Mouse (Mus musculus): ENCODE data around the gene Arpc3.

The Arpc3 gene

GRCm38 (mm10) chr5:122391786-122392180 lies at the start of gene Arpc3:
Arpc3 (plus strand) TSS chr5:122391878.
- DNase-seq (ENCODE audit: low spot score in 2 of 2) = peak; percentile 93 to 98

GRCm38 (mm10) chr5:122342874-122343273 lies 48.8 kb upstream of the Arpc3 start:
- DNase-seq (ENCODE audit: low spot score in 2 of 2) = no peak

DNA sequence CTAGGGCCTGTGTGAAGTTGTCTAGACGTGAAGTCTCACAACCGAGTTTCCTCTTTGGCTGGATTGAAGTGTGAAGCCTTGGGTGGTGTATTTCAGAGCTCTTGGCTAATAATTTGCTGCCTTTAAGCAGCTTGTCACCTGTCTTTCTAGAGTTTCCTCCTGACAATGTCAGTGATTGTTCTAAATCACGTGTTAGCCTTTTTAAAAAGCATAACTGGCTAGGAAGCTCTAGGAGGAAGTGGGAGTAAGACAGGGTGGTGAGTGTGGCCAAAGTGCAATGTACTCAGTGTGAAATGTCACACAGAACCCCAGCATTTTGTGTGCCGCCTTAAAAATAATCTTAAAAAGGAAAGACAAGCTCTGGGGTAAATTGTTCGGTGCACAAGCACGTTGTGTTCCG lies 47.9 kb upstream of the Arpc3 start:
- DNase-seq (ENCODE audit: low spot score in 2 of 2) = no peak

GRCm38 (mm10) chr5:122344260-122344659 lies 47.4 kb upstream of the Arpc3 start:
- DNase-seq (ENCODE audit: low spot score in 2 of 2) = peak; percentile 76 to 92

DNA sequence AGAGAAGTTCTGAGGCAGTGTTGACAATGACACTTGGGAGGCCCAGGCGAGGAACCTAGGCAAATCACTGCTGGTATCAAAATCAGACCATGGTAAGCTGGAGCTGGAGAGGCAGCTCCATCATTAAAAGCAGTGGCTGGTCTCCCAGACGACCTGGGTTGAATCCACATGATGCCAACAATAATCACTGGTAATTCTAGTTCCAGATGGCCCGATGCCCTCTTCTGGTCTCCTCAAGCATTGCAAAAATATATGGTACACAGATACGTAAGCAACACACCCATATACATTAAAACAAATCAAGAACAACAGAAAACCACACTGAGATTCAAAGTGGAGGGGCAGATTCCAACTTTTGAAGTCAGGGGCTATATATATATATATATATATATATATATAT lies 45.9 kb upstream of the Arpc3 start:
- DNase-seq (ENCODE audit: low spot score in 2 of 2) = no peak

GRCm38 (mm10) chr5:122353807-122354491 lies 37.7 kb upstream of the Arpc3 start, which contains the start of the genes Rad9b and Vps29:
Rad9b (minus strand) TSS chr5:122354233.
Vps29 (plus strand) TSS chr5:122354369.
- DNase-seq (ENCODE audit: low spot score in 2 of 2) = peak; percentile 98 to 100

GRCm38 (mm10) chr5:122354492-122355067 lies 37.1 kb upstream of the Arpc3 start:
- DNase-seq (ENCODE audit: low spot score in 2 of 2) = no peak

- DNase-seq (ENCODE audit: low spot score in 2 of 2) = no peak
These were observed 20.0 kb upstream of the Arpc3 start, which contains the start of gene Gpn3 for GRCm38 (mm10) chr5:122371591-122372191. Gpn3 (plus strand) TSS chr5:122371876.

DNA sequence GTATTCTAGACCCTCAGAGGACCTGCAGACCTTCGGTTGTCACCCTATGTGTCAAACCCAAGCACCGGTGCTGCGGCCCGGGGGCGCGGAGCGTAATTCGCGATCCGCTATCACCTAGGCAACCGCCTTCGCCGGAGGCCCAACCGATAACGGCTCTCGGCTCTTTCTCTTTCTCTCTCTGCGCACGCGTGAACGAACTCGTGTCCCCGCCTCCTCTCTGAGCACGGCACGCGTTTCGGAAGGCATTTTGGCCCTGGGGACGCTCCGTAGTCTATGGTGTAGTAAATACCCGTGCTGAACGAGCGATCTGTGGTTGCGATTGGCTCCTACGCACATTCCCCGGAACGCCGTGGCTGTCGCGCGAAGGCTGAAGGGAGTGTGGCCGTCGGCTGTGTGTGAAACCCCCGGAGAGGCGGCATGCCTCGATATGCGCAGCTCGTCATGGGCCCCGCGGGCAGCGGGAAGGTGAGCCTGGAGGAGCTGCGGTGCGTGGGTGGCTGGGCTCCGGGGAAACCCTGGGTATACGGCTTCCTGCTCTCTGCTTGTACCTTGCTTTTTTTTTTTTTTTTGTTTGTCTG lies 19.4 kb upstream of the Arpc3 start, which contains the start of gene Fam216a:
Gene Fam216a, minus strand, starts transcription at position 173 of the 578 bp plus-strand sequence.
- peak; percentile 99 for DNase-seq (ENCODE audit: low spot score in 2 of 2)

DNA sequence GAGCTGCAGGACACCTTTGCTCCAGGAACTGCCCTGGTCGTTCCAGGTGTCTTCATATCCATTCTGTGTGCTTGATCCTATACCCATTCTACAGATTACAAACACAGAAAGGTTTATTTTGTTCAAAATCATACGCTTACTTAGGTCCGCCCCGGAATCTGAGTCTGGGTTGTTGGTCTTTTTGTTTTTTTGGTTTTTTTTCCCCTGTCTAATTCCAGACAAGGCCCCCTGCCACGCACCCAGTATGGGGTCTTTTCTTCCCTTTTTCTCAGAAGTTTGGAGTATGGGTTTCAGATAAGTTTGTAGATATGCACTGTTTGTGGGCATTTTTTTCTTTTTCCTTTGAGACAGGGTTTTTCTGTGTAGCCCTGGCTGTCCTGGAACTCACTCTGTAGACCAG lies 18.8 kb upstream of the Arpc3 start:
- no peak for DNase-seq (ENCODE audit: low spot score in 2 of 2)

- no peak for DNase-seq (ENCODE audit: low spot score in 2 of 2)
These were observed 14.4 kb upstream of the Arpc3 start for GRCm38 (mm10) chr5:122377101-122377833.

GRCm38 (mm10) chr5:122378171-122378570 lies 13.5 kb upstream of the Arpc3 start:
- DNase-seq (ENCODE audit: low spot score in 2 of 2) = no peak

- DNase-seq (ENCODE audit: low spot score in 2 of 2) = peak; percentile 74 to 88
These were observed 12.1 kb upstream of the Arpc3 start for GRCm38 (mm10) chr5:122379374-122380155.

DNA sequence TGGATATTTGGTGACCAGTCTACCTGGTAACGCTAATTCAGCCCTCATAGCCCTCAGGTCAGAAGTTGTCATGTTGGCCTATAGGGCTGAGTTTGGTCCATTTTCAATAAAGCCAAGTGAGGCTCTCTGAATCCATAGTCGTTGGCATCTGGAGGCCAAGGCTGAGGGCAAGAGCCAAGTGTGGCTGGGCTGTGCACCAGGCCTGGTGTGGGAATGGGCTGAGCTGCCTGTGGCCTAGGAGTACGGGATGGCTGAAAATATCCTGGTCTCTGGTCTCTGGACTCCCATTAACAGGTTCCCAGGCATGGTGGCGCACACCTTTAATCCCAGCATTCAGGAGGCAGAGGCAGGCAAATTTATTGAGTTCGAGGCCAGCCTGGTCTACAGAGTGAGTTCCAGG lies 1.7 kb upstream of the Arpc3 start:
- DNase-seq (ENCODE audit: low spot score in 2 of 2) = no peak

- DNase-seq (ENCODE audit: low spot score in 2 of 2) = no peak
These were observed 1.0 kb upstream of the Arpc3 start for GRCm38 (mm10) chr5:122390671-122391070.

DNA sequence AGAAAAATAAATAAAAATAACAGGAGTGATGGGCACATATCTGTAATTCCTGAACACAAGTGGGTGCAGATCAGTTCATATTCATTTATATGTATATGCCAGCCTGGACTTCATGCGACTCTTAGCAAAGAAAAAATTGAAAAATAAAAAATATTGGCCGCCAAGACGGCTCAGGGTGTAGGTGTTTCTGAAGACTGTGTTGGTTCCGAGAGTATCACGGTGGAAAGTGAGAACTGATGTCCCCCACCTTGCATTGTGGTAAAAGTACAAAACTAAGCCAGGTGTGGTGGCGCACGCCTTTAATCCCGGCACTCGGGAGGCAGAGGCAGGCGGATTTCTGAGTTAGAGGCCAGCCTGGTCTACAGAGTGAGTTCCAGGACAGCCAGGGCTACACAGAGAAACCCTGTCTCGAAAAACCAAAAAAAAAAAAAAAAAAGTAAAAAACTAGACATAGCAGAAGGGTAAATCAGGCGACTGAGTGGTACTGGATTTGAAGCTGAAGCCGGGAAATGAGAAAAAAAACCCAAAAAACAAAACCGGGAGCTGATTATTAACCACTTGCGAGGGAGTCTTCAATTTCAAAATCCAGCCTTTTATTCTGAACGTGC lies 396 bp upstream of the Arpc3 start:
- no peak for DNase-seq (ENCODE audit: low spot score in 2 of 2)

DNA sequence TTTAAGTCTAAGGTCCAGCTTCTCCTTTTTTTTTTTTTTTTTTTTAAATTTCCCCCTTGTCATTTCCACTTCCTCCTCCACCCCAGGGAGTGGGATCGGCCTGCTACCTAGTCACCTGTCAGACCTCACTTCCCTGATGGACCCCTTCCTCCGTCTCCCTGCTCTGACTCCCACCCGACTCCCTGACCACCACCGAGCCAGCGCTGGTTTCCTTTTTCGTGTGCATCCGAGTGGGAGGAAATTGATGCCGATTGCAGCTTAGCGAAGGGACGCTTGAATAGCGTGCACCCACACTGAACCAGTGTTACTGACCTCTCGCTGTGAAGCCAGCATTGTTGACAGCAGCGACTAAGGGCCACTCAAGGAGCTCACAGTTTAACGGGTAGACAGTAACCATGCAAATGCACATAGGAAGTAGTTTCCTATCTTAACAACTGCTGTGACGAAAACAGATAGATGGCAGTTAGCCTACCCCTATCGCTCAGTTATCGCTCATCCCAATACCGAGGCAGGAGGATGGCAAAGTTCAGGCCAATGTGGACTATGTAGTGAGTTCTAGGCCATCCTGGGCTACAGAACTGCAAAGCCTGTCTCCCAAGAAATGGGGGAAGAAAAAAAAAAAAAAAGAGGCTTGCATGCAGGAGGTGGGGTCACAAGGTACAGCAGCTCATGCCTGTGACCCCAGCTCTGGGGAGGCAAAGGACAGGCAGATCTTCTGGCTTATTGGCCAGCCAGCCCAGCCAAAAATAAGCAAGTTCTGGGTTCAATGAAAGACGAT lies 738 bp downstream of the Arpc3 start:
- peak; percentile 24 to 70 for DNase-seq (ENCODE audit: low spot score in 2 of 2)

DNA sequence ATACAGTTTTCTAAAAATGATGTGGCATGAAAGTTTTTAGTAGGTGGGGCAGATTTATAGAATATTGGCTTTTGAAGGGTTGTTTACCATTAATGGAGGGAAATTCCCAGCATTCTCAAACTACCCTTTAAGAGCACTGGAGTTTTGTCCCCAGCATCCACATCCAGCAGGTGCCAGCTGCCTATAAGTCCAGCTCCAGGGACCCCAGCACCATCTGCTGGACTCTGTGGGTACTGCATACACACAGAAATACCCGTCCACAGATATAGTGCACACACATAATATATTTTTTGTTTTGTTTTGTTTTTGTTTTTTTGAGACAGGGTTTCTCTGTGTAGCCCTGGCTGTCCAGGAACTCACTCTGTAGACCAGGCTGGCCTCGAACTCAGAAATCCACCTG lies 2.2 kb downstream of the Arpc3 start:
- peak; percentile 82 to 94 for DNase-seq (ENCODE audit: low spot score in 2 of 2)

- DNase-seq (ENCODE audit: low spot score in 2 of 2) = peak in 1 of 2 experiments; percentile 62
These were observed 5.1 kb downstream of the Arpc3 start for GRCm38 (mm10) chr5:122396791-122397190.

- peak in 1 of 2 experiments; percentile 62 for DNase-seq (ENCODE audit: low spot score in 2 of 2)
These were observed 5.8 kb downstream of the Arpc3 start for GRCm38 (mm10) chr5:122397495-122397894.

All from spleen, postnatal 4 days (tissue).